Comparison of ENCODE assay signal across 22 mouse cellular contexts in the genomic region with DNA sequence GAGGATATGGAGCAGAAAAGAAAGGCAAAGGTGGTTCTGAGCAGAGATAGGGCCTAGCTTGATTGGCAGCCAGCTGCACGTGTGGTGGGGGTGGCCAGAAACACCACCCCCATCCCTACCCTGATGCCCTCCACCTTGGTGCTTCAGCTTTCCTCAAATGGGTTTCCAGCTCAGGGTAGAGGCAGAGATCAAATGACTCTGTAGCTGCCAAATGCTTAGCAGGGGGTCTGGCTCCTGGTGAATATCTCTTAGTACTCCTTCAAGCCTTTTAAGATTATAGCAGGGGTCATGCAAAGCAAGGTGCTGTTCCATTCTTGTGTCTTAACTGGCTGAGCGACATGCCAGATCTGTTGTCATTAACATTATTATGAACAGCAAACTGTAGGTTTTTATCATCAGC. TPM values are rescaled to one million over a fixed set of nuclear protein-coding genes. Genes with fewer than 3 reads are reported as not detected.
DNase-seq lines count a peak whose midpoint lies in the region; ATAC-seq lines count a peak whose summit lies in the region.
"Had no signal": no experiment of that assay in that cellular context is flagged by ENCODE, and none has a peak within 500 bp of the region (broad histone marks: within the 10 kb centered on the region; RNA-seq: fewer than 3 reads in every experiment).

No protein-coding gene starts in this region.

- H3K4me1 ChIP-seq in hindbrain, embryonic 15.5 days (replicated peaks) = peaks cover 15% of the 10 kb centered on the region
- H3K4me1 ChIP-seq in hindbrain, embryonic 14.5 days (replicated peaks; ENCODE audit: control insufficient read depth, insufficient read depth, low read length) = no peaks in the 10 kb centered on the region
- H3K4me1 ChIP-seq in neural tube, embryonic 15.5 days = peaks cover 13% of the 10 kb centered on the region
- H3K4me1 ChIP-seq in heart, embryonic 10.5 days = no peaks in the 10 kb centered on the region
- H3K4me1 ChIP-seq: embryonic facial prominence, embryonic 10.5 days; embryonic facial prominence, embryonic 13.5 days; intestine, embryonic 15.5 days had no signal

- H3K9me3 ChIP-seq in hindbrain, embryonic 15.5 days = no peaks in the 10 kb centered on the region
- H3K9me3 ChIP-seq in hindbrain, embryonic 14.5 days (ENCODE audit: control insufficient read depth, low read length) = no peaks in the 10 kb centered on the region
- no peaks in the 10 kb centered on the region for H3K9me3 ChIP-seq in neural tube, embryonic 15.5 days (replicated peaks)
- H3K9me3 ChIP-seq in heart, embryonic 10.5 days = no peaks in the 10 kb centered on the region
- H3K9me3 ChIP-seq: embryonic facial prominence, embryonic 10.5 days; embryonic facial prominence, embryonic 13.5 days; forebrain, embryonic 13.5 days; hindbrain, embryonic 13.5 days; intestine, embryonic 15.5 days had no signal

- WGBS in hindbrain, embryonic 15.5 days = 71% methylated on average over 2 of the region's 2 CpGs
- 79% methylated on average over 2 of the region's 2 CpGs for WGBS in hindbrain, embryonic 14.5 days
- WGBS in neural tube, embryonic 15.5 days = 83% methylated on average over 2 of the region's 2 CpGs
- WGBS in heart, embryonic 10.5 days = 65% methylated on average over 2 of the region's 2 CpGs

- H3K4me3 ChIP-seq in hindbrain, embryonic 15.5 days = no peak overlapping the region
- no peak overlapping the region for H3K4me3 ChIP-seq in hindbrain, embryonic 14.5 days (replicated peaks; ENCODE audit: low read length)
- no peak overlapping the region for H3K4me3 ChIP-seq in neural tube, embryonic 15.5 days (replicated peaks)
- H3K4me3 ChIP-seq in heart, embryonic 10.5 days = no peak overlapping the region
- H3K4me3 ChIP-seq: embryonic facial prominence, embryonic 10.5 days; embryonic facial prominence, embryonic 13.5 days; erythroblast, embryonic 14.5 days; forebrain, embryonic 13.5 days; heart, adult 2 months; hindbrain, embryonic 13.5 days; intestine, embryonic 15.5 days had no signal

- peak overlapping the region; percentile 61; the same call in 1 of the 2 replicates for H3K27ac ChIP-seq in hindbrain, embryonic 15.5 days (replicated peaks)
- H3K27ac ChIP-seq in hindbrain, embryonic 14.5 days = no peak overlapping the region
- H3K27ac ChIP-seq in neural tube, embryonic 15.5 days (replicated peaks) = 0 out of 2 replicates have a peak overlapping the region, but pooled peaks have one; percentile 65
- H3K27ac ChIP-seq in heart, embryonic 10.5 days = no peak overlapping the region
- H3K27ac ChIP-seq: embryonic facial prominence, embryonic 10.5 days; embryonic facial prominence, embryonic 13.5 days; forebrain, embryonic 13.5 days; heart, adult 2 months; intestine, embryonic 15.5 days had no signal

- H3K9ac ChIP-seq in hindbrain, embryonic 15.5 days = no peak overlapping the region
- no peak overlapping the region for H3K9ac ChIP-seq in hindbrain, embryonic 14.5 days
- no peak overlapping the region for H3K9ac ChIP-seq in neural tube, embryonic 15.5 days (replicated peaks)
- H3K9ac ChIP-seq: embryonic facial prominence, embryonic 13.5 days; forebrain, embryonic 13.5 days; hindbrain, embryonic 13.5 days; intestine, embryonic 15.5 days had no signal

- no peak overlapping the region for H3K4me2 ChIP-seq in hindbrain, embryonic 15.5 days
- H3K4me2 ChIP-seq in hindbrain, embryonic 14.5 days (replicated peaks) = no peak overlapping the region
- no peak overlapping the region for H3K4me2 ChIP-seq in neural tube, embryonic 15.5 days
- H3K4me2 ChIP-seq: embryonic facial prominence, embryonic 13.5 days; forebrain, embryonic 13.5 days; heart, embryonic 11.5 days; hindbrain, embryonic 13.5 days; intestine, embryonic 15.5 days had no signal

- H3K27me3 ChIP-seq in hindbrain, embryonic 15.5 days = no peaks in the 10 kb centered on the region
- no peaks in the 10 kb centered on the region for H3K27me3 ChIP-seq in hindbrain, embryonic 14.5 days (ENCODE audit: control insufficient read depth, insufficient read depth, low read length)
- H3K27me3 ChIP-seq in neural tube, embryonic 15.5 days (replicated peaks) = no peaks in the 10 kb centered on the region
- H3K27me3 ChIP-seq in heart, embryonic 10.5 days (ENCODE audit: insufficient read depth, poor library complexity, severe bottlenecking) = peaks cover 9% of the 10 kb centered on the region; the same call in 1 of the 2 replicates
- H3K27me3 ChIP-seq: embryonic facial prominence, embryonic 13.5 days; forebrain, embryonic 13.5 days; hindbrain, embryonic 13.5 days; intestine, embryonic 15.5 days; Patski had no signal

- peak; percentile 61 for DNase-seq in cerebellum, postnatal 10 days
- DNase-seq in cerebellum, postnatal 4 days (ENCODE audit: low spot score in 2 of 2) = no peak
- no peak for DNase-seq in hindbrain, embryonic 14.5 days (ENCODE audit: low spot score)
- DNase-seq in neural tube, embryonic 10.5 days (ENCODE audit: extremely low spot score, low spot score) = no peak
- no peak for DNase-seq in heart, embryonic 10.5 days (ENCODE audit: low spot score)
- DNase-seq: adrenal gland, postnatal 36 days; B cell, adult 2 months; embryo, embryonic 11 days; gastrocnemius, postnatal 10 days; gastrocnemius, postnatal 36 days; heart, adult 2 months had no signal

- H3K36me3 ChIP-seq in hindbrain, embryonic 15.5 days = no peaks in the 10 kb centered on the region
- no peaks in the 10 kb centered on the region for H3K36me3 ChIP-seq in hindbrain, embryonic 14.5 days (replicated peaks; ENCODE audit: control insufficient read depth, insufficient read depth)
- H3K36me3 ChIP-seq in neural tube, embryonic 15.5 days = no peaks in the 10 kb centered on the region
- H3K36me3 ChIP-seq in heart, embryonic 10.5 days = no peaks in the 10 kb centered on the region
- H3K36me3 ChIP-seq: embryonic facial prominence, embryonic 10.5 days; embryonic facial prominence, embryonic 13.5 days; G1E; hindbrain, embryonic 13.5 days; intestine, embryonic 15.5 days had no signal

- ATAC-seq in hindbrain, embryonic 15.5 days (ENCODE audit: low FRiP score, low read depth) = no peak
- no peak for ATAC-seq in hindbrain, embryonic 14.5 days (ENCODE audit: low FRiP score)
- no peak for ATAC-seq in neural tube, embryonic 15.5 days (ENCODE audit: low FRiP score)
- ATAC-seq: intestine, embryonic 15.5 days; Patski had no signal

RNA-seq across cellular contexts. Expression of a gene that starts 50.3 kb away (rescaled TPM):
- 33.9 and 34.2 TPM in 2 replicates for polyA plus RNA-seq in hindbrain, embryonic 15.5 days (2015; fragmentation: Nextera tagmentation; extraction: Ambion mirVana)
- 34.2 and 39.0 TPM in 2 replicates for polyA plus RNA-seq in hindbrain, embryonic 14.5 days (2014; fragmentation: Nextera tagmentation; extraction: Ambion mirVana)
- 31.5 and 37.9 TPM in 2 replicates for polyA plus RNA-seq in neural tube, embryonic 15.5 days (2015; fragmentation: Nextera tagmentation; extraction: Ambion mirVana)
- 0.06 and 0.18 TPM in 2 replicates for polyA plus RNA-seq in heart, embryonic 10.5 days (2016; fragmentation: Nextera tagmentation; extraction: Ambion mirVana)
- polyA plus RNA-seq: erythroblast, embryonic 14.5 days; G1E had no signal

Comparison
In these comparisons a context has a peak if more than half of its experiments do, and no peak if none do; other contexts are left out.
1. DNase-seq: peak in cerebellum, postnatal 10 days (2 of 2); none in cerebellum, postnatal 4 days (0 of 2), hindbrain, embryonic 14.5 days (single experiment), neural tube, embryonic 10.5 days (single experiment) and heart, embryonic 10.5 days (single experiment).
2. H3K27ac ChIP-seq: peak in hindbrain, embryonic 15.5 days (single experiment) and neural tube, embryonic 15.5 days (single experiment); none in hindbrain, embryonic 14.5 days (single experiment) and heart, embryonic 10.5 days (single experiment).
3. RNA of a gene that starts 50.3 kb away (polyA plus RNA-seq): 31.5 to 37.9 TPM in neural tube, embryonic 15.5 days, 34.2 to 39.0 TPM in hindbrain, embryonic 14.5 days and 33.9 to 34.2 TPM in hindbrain, embryonic 15.5 days; 0.06 to 0.18 TPM in heart, embryonic 10.5 days; every median in the first group is over 10 times any median in the second.